In the genomic region with DNA sequence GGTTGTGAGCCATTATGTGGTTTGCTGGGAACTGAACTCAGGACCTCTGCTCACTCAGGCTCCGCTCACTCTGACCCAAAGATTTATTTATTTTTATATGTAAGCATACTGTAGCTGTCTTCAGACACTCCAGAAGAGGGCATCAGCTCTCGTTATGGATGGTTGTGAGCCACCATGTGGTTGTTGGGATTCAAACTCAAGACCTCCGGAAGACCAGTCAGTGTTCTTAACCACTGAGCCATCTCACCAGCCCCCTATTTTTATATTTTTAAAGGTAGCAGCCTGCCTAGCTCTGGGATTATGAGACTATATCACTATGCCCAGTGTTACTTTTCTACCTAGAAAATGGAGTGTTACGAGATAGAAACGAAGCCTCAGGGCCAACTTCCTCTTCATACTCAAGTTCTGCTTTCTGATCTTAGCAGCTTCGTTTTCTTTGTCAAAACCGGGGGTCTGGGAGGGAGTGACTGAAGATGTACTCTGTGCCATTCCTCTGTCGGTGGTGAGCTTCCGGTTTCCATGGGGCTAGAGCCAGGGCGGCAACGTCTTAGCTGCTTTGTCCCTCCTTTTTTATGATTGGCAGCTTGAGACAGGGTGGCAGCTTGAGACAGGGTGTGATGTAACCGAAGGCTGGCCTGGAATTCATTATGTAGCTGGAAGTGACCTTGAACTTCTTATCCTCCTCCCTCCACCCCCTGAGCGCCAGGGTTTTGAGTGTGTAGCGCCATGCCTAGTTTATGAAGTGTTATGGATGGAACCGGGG, we compare ENCODE assay signal across 8 mouse cellular contexts. TPM values are rescaled to one million over a fixed set of nuclear protein-coding genes. Genes with fewer than 3 reads are reported as not detected.
DNase-seq lines count a peak whose midpoint lies in the region; ATAC-seq lines count a peak whose summit lies in the region.

No protein-coding gene starts in this region.

- H3K4me3 ChIP-seq in liver, embryonic 12.5 days, result no peak overlapping the region
- no peak overlapping the region for H3K4me3 ChIP-seq in hindbrain, embryonic 14.5 days (replicated peaks; ENCODE audit: low read length)

- no peaks in the 10 kb centered on the region for H3K36me3 ChIP-seq in liver, embryonic 12.5 days
- no peaks in the 10 kb centered on the region for H3K36me3 ChIP-seq in hindbrain, embryonic 14.5 days (replicated peaks; ENCODE audit: control insufficient read depth, insufficient read depth)

- 0 out of 2 replicates have a peak, but pooled peaks cover 5% of the 10 kb centered on the region for H3K4me1 ChIP-seq in liver, embryonic 12.5 days
- H3K4me1 ChIP-seq in hindbrain, embryonic 14.5 days (replicated peaks; ENCODE audit: control insufficient read depth, insufficient read depth, low read length), result no peaks in the 10 kb centered on the region

- WGBS in liver, embryonic 12.5 days (ENCODE audit: insufficient replicate concordance), result 39% methylated on average over 15 of the region's 15 CpGs
- WGBS in hindbrain, embryonic 14.5 days, result 73% methylated on average over 15 of the region's 15 CpGs

- no peaks in the 10 kb centered on the region for H3K9me3 ChIP-seq in liver, embryonic 12.5 days (replicated peaks)
- no peaks in the 10 kb centered on the region for H3K9me3 ChIP-seq in hindbrain, embryonic 14.5 days (ENCODE audit: control insufficient read depth, low read length)

- no peak overlapping the region for H3K9ac ChIP-seq in liver, embryonic 12.5 days
- no peak overlapping the region for H3K9ac ChIP-seq in hindbrain, embryonic 14.5 days

- intact Hi-C loops in left cerebral cortex, postnatal 14 days (cut with DNase I), result no loop called here

- H3K4me2 ChIP-seq in liver, embryonic 12.5 days, result peak overlapping the region; percentile 34; the same call in 1 of the 2 replicates
- H3K4me2 ChIP-seq in hindbrain, embryonic 14.5 days (replicated peaks), result no peak overlapping the region

- peak; percentile 35; the same call in 1 of the 2 replicates for ATAC-seq in liver, embryonic 12.5 days
- ATAC-seq in cerebellum, adult (ENCODE audit: insufficient number of reproducible peaks, low FRiP score, low TSS enrichment), result no peak
- ATAC-seq in hindbrain, embryonic 14.5 days (ENCODE audit: low FRiP score), result no peak

- H3K27me3 ChIP-seq in liver, embryonic 12.5 days (replicated peaks), result no peaks in the 10 kb centered on the region
- H3K27me3 ChIP-seq in hindbrain, embryonic 14.5 days (ENCODE audit: control insufficient read depth, insufficient read depth, low read length), result no peaks in the 10 kb centered on the region

- H3K27ac ChIP-seq in liver, embryonic 12.5 days, result no peak overlapping the region
- no peak overlapping the region for H3K27ac ChIP-seq in hindbrain, embryonic 14.5 days

- peak; percentile 56 to 75 for DNase-seq in heart, adult 9 months (ENCODE audit: low spot score in 2 of 2)
- DNase-seq in heart, postnatal 4 days, result no peak
- DNase-seq in adrenal gland, adult 2 months, result peak; percentile 80
- DNase-seq in spleen, adult 12 weeks (ENCODE audit: low spot score), result peak; percentile 20
- no peak for DNase-seq in hindbrain, embryonic 14.5 days (ENCODE audit: low spot score)
- DNase-seq in left cerebral cortex, postnatal 14 days (ENCODE audit: low spot score in 2 of 2), result no peak

RNA-seq across cellular contexts. Expression of gene Capzb, which starts 23.5 kb away (rescaled TPM):
- total RNA-seq in heart, postnatal 4 days (2021), result 100 to 1,000 TPM; 423 to 429 TPM
- total RNA-seq in adrenal gland, adult 2 months (2021), result 100 to 1,000 TPM; 312 to 392 TPM
- polyA plus RNA-seq in adrenal gland, adult 2 months (2012; rRNA removed), result 140 and 199 TPM in 2 replicates
- 208 and 209 TPM in 2 replicates for polyA plus RNA-seq in liver, embryonic 12.5 days (2016; fragmentation: Nextera tagmentation; extraction: Ambion mirVana)
- 248 and 249 TPM in 2 replicates for polyA plus RNA-seq in hindbrain, embryonic 14.5 days (2014; fragmentation: Nextera tagmentation; extraction: Ambion mirVana)
- total RNA-seq in left cerebral cortex, postnatal 14 days (2021), result 100 to 1,000 TPM; 394 to 398 TPM

RNA-seq across cellular contexts. Expression of gene Minos1, which starts 38.3 kb away (rescaled TPM):
- 100 to 1,000 TPM; 588 to 656 TPM for total RNA-seq in heart, postnatal 4 days (2021)
- total RNA-seq in adrenal gland, adult 2 months (2021), result 100 to 1,000 TPM; 333 to 412 TPM
- polyA plus RNA-seq in adrenal gland, adult 2 months (2012; rRNA removed), result 26.7 and 38.9 TPM in 2 replicates
- polyA plus RNA-seq in liver, embryonic 12.5 days (2016; fragmentation: Nextera tagmentation; extraction: Ambion mirVana), result 401 and 406 TPM in 2 replicates
- polyA plus RNA-seq in hindbrain, embryonic 14.5 days (2014; fragmentation: Nextera tagmentation; extraction: Ambion mirVana), result 391 and 450 TPM in 2 replicates
- total RNA-seq in left cerebral cortex, postnatal 14 days (2021), result 100 to 1,000 TPM; 208 to 210 TPM

Comparison
In these comparisons a context has a peak if more than half of its experiments do, and no peak if none do; other contexts are left out.
1. DNase-seq: peak in heart, adult 9 months (2 of 2), adrenal gland, adult 2 months (single experiment) and spleen, adult 12 weeks (single experiment); none in heart, postnatal 4 days (single experiment), hindbrain, embryonic 14.5 days (single experiment) and left cerebral cortex, postnatal 14 days (0 of 2).